Mouse (Mus musculus) mouse trophoblast stem cell (cell line): ENCODE measurements around the gene Adk.
"Not testable (repeated sequence)": the region's sequence is repeated elsewhere in the genome, so short reads cannot be mapped to it uniquely, and the experiment has no call there.

Experiments used
- in situ Hi-C, 2 experiments: fragments of 300-500 bp; cut with MseI, MboI; formaldehyde crosslinking; loops; 2 replicates in 1 of 2; 3 replicates in 1 of 2; pipeline ENCODE4 v1.15.1; 2025

Gene Adk

DNA sequence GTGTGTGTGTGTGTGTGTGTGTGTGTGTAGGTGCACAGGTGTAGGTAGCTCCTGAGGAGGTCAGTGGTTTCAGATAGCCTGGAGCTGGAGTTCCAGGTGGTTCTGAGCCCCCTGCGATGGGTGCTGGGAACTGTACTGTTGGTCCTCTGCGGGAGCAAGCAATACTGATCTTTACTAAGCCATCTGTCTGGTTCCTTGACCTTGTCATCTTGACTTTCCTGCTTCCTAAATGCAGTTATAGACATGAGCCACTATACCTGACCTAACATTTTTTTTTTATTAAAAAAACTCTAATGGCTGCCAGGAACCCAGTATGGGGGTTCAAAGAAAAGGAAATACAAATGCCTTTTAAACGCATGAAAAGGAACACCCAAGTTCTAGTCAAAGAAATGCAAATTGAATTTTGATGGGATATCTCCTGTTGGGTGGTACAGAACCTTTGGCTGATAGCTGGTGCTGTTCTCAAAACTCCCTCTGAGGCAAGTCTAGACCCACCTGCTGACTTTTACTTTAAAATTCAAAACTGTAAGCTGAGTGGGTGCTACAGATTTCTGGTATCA, 433.7 kb downstream of the Adk start:
- in situ Hi-C loops = no loop called here

DNA sequence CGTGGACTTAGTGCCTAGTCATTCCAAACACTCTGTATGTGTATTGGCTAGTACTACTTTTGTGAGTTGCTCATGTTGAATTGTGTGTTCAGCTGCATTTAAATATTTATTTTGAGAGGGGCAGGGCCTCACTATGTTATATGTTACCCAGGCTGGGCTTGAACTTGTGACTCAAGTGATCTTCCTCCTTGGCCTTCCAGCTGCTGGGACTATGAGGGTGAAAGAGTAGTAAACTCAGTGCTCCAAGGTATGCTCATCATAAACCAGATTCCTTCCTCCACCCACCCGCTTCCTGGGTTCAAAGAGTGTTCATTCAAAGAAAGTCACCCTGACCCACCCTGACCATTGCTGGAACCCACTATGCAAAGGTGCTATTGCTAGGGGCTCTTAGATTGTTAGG, 434.8 kb downstream of the Adk start:
- in situ Hi-C loops = not testable (repeated sequence)

- in situ Hi-C loops = not testable (repeated sequence)
Observed at GRCm38 (mm10) chr14:21488426-21489115, 436.2 kb downstream of the Adk start.

DNA sequence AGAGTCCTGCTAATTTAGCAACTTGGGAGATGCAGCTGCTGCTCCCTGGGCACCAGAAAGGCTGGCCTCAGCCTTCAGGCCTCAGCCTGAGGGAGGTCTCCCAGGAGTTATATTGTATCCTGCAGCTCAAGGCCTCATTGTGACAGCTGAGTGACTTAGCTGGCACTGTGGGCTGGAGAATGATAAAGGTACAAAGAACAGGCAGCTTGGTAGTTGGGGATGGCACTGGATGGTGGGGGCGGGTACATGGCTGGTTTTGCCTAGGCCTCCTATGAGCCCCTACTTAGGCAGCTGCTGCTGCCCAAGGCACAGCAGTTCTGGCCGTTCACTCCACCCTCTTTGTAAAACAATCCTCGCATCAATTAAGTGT, 436.7 kb downstream of the Adk start:
- in situ Hi-C loops = no loop called here

GRCm38 (mm10) chr14:21490141-21490540, 437.8 kb downstream of the Adk start:
- in situ Hi-C loops = no loop called here
